ENCODE assay signal across 2 mouse cellular contexts in the genomic region with DNA sequence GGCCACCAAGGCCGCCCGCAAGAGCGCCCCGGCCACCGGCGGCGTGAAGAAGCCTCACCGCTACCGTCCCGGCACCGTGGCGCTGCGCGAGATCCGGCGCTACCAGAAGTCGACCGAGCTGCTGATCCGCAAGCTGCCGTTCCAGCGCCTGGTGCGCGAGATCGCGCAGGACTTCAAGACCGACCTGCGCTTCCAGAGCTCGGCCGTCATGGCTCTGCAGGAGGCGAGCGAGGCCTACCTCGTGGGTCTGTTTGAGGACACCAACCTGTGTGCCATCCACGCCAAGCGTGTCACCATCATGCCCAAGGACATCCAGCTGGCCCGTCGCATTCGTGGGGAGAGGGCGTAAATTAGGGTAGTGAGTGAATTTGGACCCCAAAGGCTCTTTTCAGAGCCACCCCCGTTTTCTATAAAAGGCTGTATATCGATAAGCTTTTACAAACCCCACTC.
TF ChIP-seq lines count a peak whose summit lies in the region.

No protein-coding gene starts in this region.

TF ChIP-seq in CH12.LX, 34 proteins besides CTCF, POLR2A, EP300 and RAD21:
- TF ChIP-seq SIN3A (IDR thresholded peaks at IDR 0.05; ENCODE audit: low read length), result peak; percentile 8; the same call in 1 of the 2 replicates
- peak; percentile 91 for TF ChIP-seq UBTF (IDR thresholded peaks at IDR 0.05; ENCODE audit: low read depth, low read length)
- 0 out of 2 replicates have a peak, but pooled peaks have one; percentile 6 for TF ChIP-seq HCFC1 (IDR thresholded peaks at IDR 0.05; ENCODE audit: low read depth, low read length)
- peak; percentile 98 for TF ChIP-seq ZMIZ1 (IDR thresholded peaks at IDR 0.05; ENCODE audit: low read depth, low read length)
- peak; percentile 6; the same call in 1 of the 2 replicates for TF ChIP-seq MXI1 (IDR thresholded peaks at IDR 0.05; ENCODE audit: low read depth, low read length)
- TF ChIP-seq NELFE (IDR thresholded peaks at IDR 0.05; ENCODE audit: low read depth, low read length), result peak; percentile 83

TF ChIP-seq in myocyte, 11 proteins besides CTCF, POLR2A, EP300 and RAD21:
- peak; percentile 82 for TF ChIP-seq POLR2AphosphoS2 (IDR thresholded peaks at IDR 0.05; ENCODE audit: insufficient read length, low read depth)
TF ChIP-seq in myocyte: peak in this region for 1; not testable (repeated sequence) for 10.
